In genomic region chr15:84113873-84114272, GRCm38 (mm10) we compare ENCODE assay signal across 37 mouse cellular contexts. TPM values are rescaled to one million over a fixed set of nuclear protein-coding genes. Genes with fewer than 3 reads are reported as not detected.
"Had no signal": no experiment of that assay in that cellular context is flagged by ENCODE, and none has a peak within 500 bp of the region (broad histone marks: within the 10 kb centered on the region; RNA-seq: fewer than 3 reads in every experiment).

No protein-coding gene starts in this region.

- H3K9me3 ChIP-seq: heart, embryonic 10.5 days; heart, embryonic 12.5 days; hindbrain, embryonic 12.5 days; intestine, embryonic 15.5 days; limb, embryonic 10.5 days had no signal

- H3K4me1 ChIP-seq: heart, embryonic 10.5 days; heart, embryonic 12.5 days; hindbrain, embryonic 10.5 days; hindbrain, embryonic 12.5 days; intestine, embryonic 15.5 days; limb, embryonic 10.5 days; limb, embryonic 12.5 days had no signal

- H3K27ac ChIP-seq: heart, embryonic 10.5 days; hindbrain, embryonic 10.5 days; hindbrain, embryonic 12.5 days; hindbrain, embryonic 14.5 days; intestine, embryonic 15.5 days; layer of hippocampus, adult 2 months; left cerebral cortex, adult 2 months; limb, embryonic 10.5 days; limb, embryonic 12.5 days had no signal

- H3K4me2 ChIP-seq: heart, embryonic 12.5 days; hindbrain, embryonic 12.5 days; hindbrain, embryonic 14.5 days; intestine, embryonic 15.5 days; limb, embryonic 12.5 days had no signal

- ATAC-seq: forebrain, postnatal 0 days; hindbrain, embryonic 16.5 days; inflammation-experienced regulatory T-cells, adult 6 months; intestine, embryonic 15.5 days; intestine, postnatal 0 days had no signal

- H3K9ac ChIP-seq: forebrain, postnatal 0 days; heart, embryonic 12.5 days; hindbrain, embryonic 12.5 days; hindbrain, embryonic 14.5 days; intestine, embryonic 15.5 days; limb, embryonic 12.5 days had no signal

- H3K27me3 ChIP-seq: hindbrain, embryonic 12.5 days; intestine, embryonic 15.5 days had no signal

- H3K36me3 ChIP-seq: heart, embryonic 10.5 days; heart, embryonic 12.5 days; hindbrain, embryonic 10.5 days; hindbrain, embryonic 12.5 days; intestine, embryonic 15.5 days; limb, embryonic 10.5 days; limb, embryonic 12.5 days had no signal

- H3K4me3 ChIP-seq: heart, embryonic 10.5 days; heart, embryonic 12.5 days; hindbrain, embryonic 10.5 days; hindbrain, embryonic 12.5 days; intestine, embryonic 15.5 days; layer of hippocampus, adult 2 months; left cerebral cortex, adult 2 months; limb, embryonic 10.5 days; limb, embryonic 12.5 days had no signal

- DNase-seq: forebrain, postnatal 0 days; gastrocnemius, postnatal 25 days; heart, adult 18-20 months; heart, postnatal 10 days; heart, postnatal 4 days; kidney, adult 18-20 months; kidney, adult 8-10 months; kidney, postnatal 10 days; kidney, postnatal 25 days; kidney, postnatal 4 days had no signal

RNA-seq across cellular contexts. Expression of gene Sult4a1, which starts 8.3 kb away (rescaled TPM):
- total RNA-seq: gastrocnemius, adult 18-20 months; gastrocnemius, postnatal 25 days; gastrocnemius, postnatal 4 days; granulocyte monocyte progenitor cell, adult 5-6 weeks; heart, postnatal 10 days; heart, postnatal 25 days had no signal

RNA-seq across cellular contexts. Expression of gene Pnpla5, which starts 9.1 kb away (rescaled TPM):
- total RNA-seq: forebrain, postnatal 0 days; gastrocnemius, postnatal 25 days; gastrocnemius, postnatal 4 days; granulocyte monocyte progenitor cell, adult 5-6 weeks; heart, adult 18-20 months; heart, adult 8-10 months; heart, postnatal 10 days; heart, postnatal 25 days; heart, postnatal 4 days; layer of hippocampus, adult 2 months; layer of hippocampus, postnatal 10 days; layer of hippocampus, postnatal 25 days; left cerebral cortex, adult 2 months; left cerebral cortex, postnatal 14 days; left cerebral cortex, postnatal 36 days had no signal
- polyA plus RNA-seq: forebrain, postnatal 0 days; heart, embryonic 10.5 days; heart, embryonic 12.5 days; heart, embryonic 14.5 days; heart, embryonic 16.5 days; hindbrain, embryonic 10.5 days; hindbrain, embryonic 12.5 days; hindbrain, embryonic 14.5 days; hindbrain, embryonic 16.5 days; inflammation-experienced regulatory T-cells, adult 6 months; intestine, embryonic 15.5 days; intestine, postnatal 0 days; kidney, embryonic 14.5 days; kidney, embryonic 16.5 days; limb, embryonic 10.5 days; limb, embryonic 12.5 days; limb, embryonic 14.5 days had no signal

RNA-seq across cellular contexts. Expression of gene Efcab6, which starts 48.7 kb away (rescaled TPM):
- total RNA-seq: granulocyte monocyte progenitor cell, adult 5-6 weeks; heart, adult 8-10 months; heart, postnatal 10 days; heart, postnatal 25 days; heart, postnatal 4 days had no signal
- polyA plus RNA-seq: heart, embryonic 10.5 days; heart, embryonic 12.5 days; inflammation-experienced regulatory T-cells, adult 6 months; intestine, postnatal 0 days; kidney, embryonic 14.5 days; limb, embryonic 10.5 days had no signal

RNA-seq across cellular contexts. Expression of gene Pnpla3, which starts 53.8 kb away (rescaled TPM):
- total RNA-seq: granulocyte monocyte progenitor cell, adult 5-6 weeks had no signal
